Mouse (Mus musculus) CH12.LX (cell line): ENCODE data around the gene Bcat1. TPM values are rescaled to one million over a fixed set of nuclear protein-coding genes. Genes with fewer than 3 reads are reported as not detected.

Experiments
- DNase-seq: peaks from one replicate; pipeline ENCODE4 v3.0.0-alpha.2; 2013; ENCODE audit errors: extremely low read depth
- H3K27ac ChIP-seq: 2 replicates; pipeline ENCODE4 v1.5.1; 2012; ENCODE audit warnings: low read depth, mild to moderate bottlenecking, control low read depth, moderate library complexity; ENCODE audit not compliant: insufficient read depth
- H3K27me3 ChIP-seq: replicated peaks from 2 replicates; pipeline ENCODE3; 2012; ENCODE audit warnings: inconsistent platforms
- H3K36me3 ChIP-seq, 2 experiments: replicated peaks in 1 of 2; 2 replicates each; pipeline versions ENCODE3 to v1.6.1; 2012; ENCODE audit warnings: inconsistent platforms in 1 of 2, low read length in 1 of 2, mild to moderate bottlenecking in 1 of 2, mixed read lengths in 1 of 2, moderate library complexity in 1 of 2; ENCODE audit not compliant: control insufficient read depth in 1 of 2, insufficient read depth in 1 of 2
- H3K4me1 ChIP-seq, 2 experiments: 2 replicates each; pipeline ENCODE4 v1.6.1; 2012; ENCODE audit warnings: inconsistent platforms in 1 of 2, moderate library complexity in 1 of 2; ENCODE audit not compliant: insufficient read depth in 2 of 2, control insufficient read depth in 1 of 2
- H3K4me2 ChIP-seq: 2 replicates; pipeline ENCODE4 v1.6.1; 2012; ENCODE audit warnings: low read depth, mild to moderate bottlenecking, control low read depth; ENCODE audit not compliant: poor library complexity, insufficient read depth, severe bottlenecking
- H3K4me3 ChIP-seq, 3 experiments: fragments of 150-350 bp in 1 of 3; sonication (generic) in 1 of 3; replicated peaks in 1 of 3; 2 replicates each; pipeline versions ENCODE3 to v1.5.1; 2011 to 2012; ENCODE audit warnings: low read depth in 2 of 3, low read length in 2 of 3, mild to moderate bottlenecking in 2 of 3, moderate library complexity in 2 of 3, control low read depth in 1 of 3, improper control_type of control experiment in 1 of 3, inconsistent platforms in 1 of 3, mixed read lengths in 1 of 3; ENCODE audit not compliant: poor library complexity in 1 of 3
- H3K79me2 ChIP-seq: replicated peaks from 2 replicates; pipeline ENCODE4 v1.6.1; 2012; ENCODE audit warnings: mild to moderate bottlenecking, moderate library complexity; ENCODE audit not compliant: control insufficient read depth, poor library complexity, insufficient read depth, severe bottlenecking; ENCODE audit errors: extremely low read depth
- H3K9ac ChIP-seq: 2 replicates; pipeline ENCODE4 v1.6.1; 2012; ENCODE audit warnings: low read depth, mild to moderate bottlenecking, control low read depth, moderate library complexity; ENCODE audit not compliant: insufficient read depth
- H3K9me3 ChIP-seq: replicated peaks from 2 replicates; pipeline ENCODE3; 2012; ENCODE audit warnings: low read length, inconsistent platforms, mixed read lengths
- CHD1 ChIP-seq: IDR thresholded peaks from 2 replicates; pipeline ENCODE4 v1.6.1; 2012; ENCODE audit warnings: low read depth, low read length, improper control_type of control experiment, inconsistent platforms
- CHD2 ChIP-seq: IDR thresholded peaks from 2 replicates; pipeline ENCODE4 v1.6.1; 2011; ENCODE audit warnings: low read length, improper control_type of control experiment
- CTCF ChIP-seq, 2 experiments: IDR thresholded peaks in 1 of 2; conservative IDR thresholded peaks in 1 of 2; 2 replicates each; pipeline ENCODE4 v1.5.1; 2011 to 2012; ENCODE audit warnings: low read depth in 2 of 2, low read length in 2 of 2, improper control_type of control experiment in 1 of 2, inconsistent platforms in 1 of 2, mild to moderate bottlenecking in 1 of 2, moderate library complexity in 1 of 2
- ETS1 ChIP-seq: conservative IDR thresholded peaks from 2 replicates; pipeline ENCODE4 v1.6.1; 2012; ENCODE audit warnings: low read depth, mild to moderate bottlenecking, inconsistent platforms, low read length, improper control_type of control experiment, moderate library complexity
- GABPA ChIP-seq: IDR thresholded peaks from 2 replicates; pipeline ENCODE4 v1.6.1; 2012; ENCODE audit warnings: low read depth, low read length, improper control_type of control experiment, inconsistent platforms; ENCODE audit not compliant: insufficient replicate concordance
- IRF4 ChIP-seq: IDR thresholded peaks from 2 replicates; pipeline ENCODE4 v1.6.1; 2014; ENCODE audit warnings: low read depth, mild to moderate bottlenecking, inconsistent platforms, low read length, improper control_type of control experiment
- JUND ChIP-seq: conservative IDR thresholded peaks from 2 replicates; pipeline ENCODE4 v1.6.1; 2011; ENCODE audit warnings: low read depth, low read length, improper control_type of control experiment
- MAFK ChIP-seq: IDR thresholded peaks from 2 replicates; pipeline ENCODE4 v1.6.1; 2011; ENCODE audit warnings: low read length, improper control_type of control experiment; ENCODE audit not compliant: insufficient replicate concordance
- MAZ ChIP-seq: IDR thresholded peaks from 2 replicates; pipeline ENCODE4 v1.6.1; 2012; ENCODE audit warnings: low read depth, mild to moderate bottlenecking, inconsistent platforms, low read length, improper control_type of control experiment, moderate library complexity
- MEF2A ChIP-seq: IDR thresholded peaks from 2 replicates; pipeline ENCODE4 v1.6.1; 2014; ENCODE audit warnings: low read depth, mild to moderate bottlenecking, inconsistent platforms, low read length, improper control_type of control experiment, borderline replicate concordance
- MXI1 ChIP-seq: IDR thresholded peaks from 2 replicates; pipeline ENCODE4 v1.6.1; 2011; ENCODE audit warnings: mild to moderate bottlenecking, low read depth, low read length, improper control_type of control experiment
- NELFE ChIP-seq: IDR thresholded peaks from 2 replicates; pipeline ENCODE4 v1.6.1; 2011; ENCODE audit warnings: low read depth, low read length, improper control_type of control experiment
- PAX5 ChIP-seq: IDR thresholded peaks from 2 replicates; pipeline ENCODE4 v1.6.1; 2012; ENCODE audit warnings: low read length, inconsistent platforms, mixed read lengths
- POLR2AphosphoS2 ChIP-seq: IDR thresholded peaks from 2 replicates; pipeline ENCODE4 v1.6.1; 2011; ENCODE audit warnings: low read depth, low read length, improper control_type of control experiment
- RAD21 ChIP-seq: IDR thresholded peaks from 2 replicates; pipeline ENCODE4 v1.6.1; 2011; ENCODE audit warnings: low read depth, mild to moderate bottlenecking, low read length, improper control_type of control experiment, moderate library complexity
- SMC3 ChIP-seq: IDR thresholded peaks from 2 replicates; pipeline ENCODE4 v1.6.1; 2011; ENCODE audit warnings: low read depth, low read length, improper control_type of control experiment
- TBP ChIP-seq: conservative IDR thresholded peaks from 2 replicates; pipeline ENCODE4 v1.6.1; 2011; ENCODE audit warnings: low read depth, low read length, improper control_type of control experiment
- UBTF ChIP-seq: IDR thresholded peaks from 2 replicates; pipeline ENCODE4 v1.6.1; 2012; ENCODE audit warnings: low read depth, mild to moderate bottlenecking, inconsistent platforms, low read length, improper control_type of control experiment, moderate library complexity
- USF2 ChIP-seq: conservative IDR thresholded peaks from 2 replicates; pipeline ENCODE4 v1.6.1; 2011; ENCODE audit warnings: low read depth, low read length, improper control_type of control experiment
- ZNF384 ChIP-seq: IDR thresholded peaks from 2 replicates; pipeline ENCODE4 v1.6.1; 2012; ENCODE audit warnings: low read depth, low read length, improper control_type of control experiment, inconsistent platforms
- dilution Hi-C: fragments of 300-500 bp; cut with MboI; formaldehyde crosslinking; loops from 2 replicates; pipeline ENCODE4 v1.14.3; 2020; ENCODE audit warnings: low sequenced_read_pairs; ENCODE audit not compliant: extremely low pct_unique_long_range_greater_than_20kb, extremely low pct_ligation_motif_present
- in situ Hi-C: fragments of 300-500 bp; cut with MboI; formaldehyde crosslinking; loops from 3 replicates; pipeline ENCODE4 v1.14.3; 2019; ENCODE audit warnings: low sequenced_read_pairs, low pct_ligation_motif_present, low pct_unique_long_range_greater_than_20kb, mixed read lengths
- polyA plus RNA-seq: library from polyadenylated mRNA; unstranded; fragments of >175 nt; gene quantifications from 2 replicates; pipeline ENCODE4 v1.2.1, GENCODE M21; 2012; ENCODE audit warnings: low read depth; ENCODE audit not compliant: insufficient read length
- total RNA-seq, 2 experiments: library from RNA; depleted of rRNA; stranded (reverse); fragments of 300-350 nt in 1 of 2; fragments of >200 nt in 1 of 2; gene quantifications; 2 replicates each; pipeline ENCODE4 v1.2.3; 2012 to 2014

Bcat1 gene
- total and polyA plus RNA-seq, 3 experiments: 141 to 199 (median 176) TPM

GRCm38 (mm10) chr6:144997229-144997628 lies 78.8 kb downstream of the Bcat1 start:
- H3K27me3 ChIP-seq: no peaks in the 10 kb centered on the region
- no peaks in the 10 kb centered on the region for H3K9me3 ChIP-seq
- H3K4me2 ChIP-seq: no peak overlapping the region
- DNase-seq: no peak
- TF ChIP-seq IRF4 (no peak), ETS1 (no peak), RAD21 (peak; percentile 43), CTCF (conservative IDR thresholded peaks at IDR 0.05 in 1 of 2, IDR thresholded peaks at IDR 0.05 in 1 of 2; ENCODE audit: low read depth in 2 of 2, low read length in 2 of 2) (peak; percentile 36 to 53), SMC3 (peak; percentile 19), POLR2AphosphoS2 (no peak), ZNF384 (no peak)
- no peak overlapping the region for H3K27ac ChIP-seq
- dilution Hi-C loops: no loop called here
- H3K4me1 ChIP-seq: no peaks in the 10 kb centered on the region
- in situ Hi-C loops: no loop called here
- no peaks in the 10 kb centered on the region for H3K79me2 ChIP-seq
- peaks cover 58 to 91% of the 10 kb centered on the region in 2 experiments for H3K36me3 ChIP-seq
- H3K4me3 ChIP-seq: no peak overlapping the region
- H3K9ac ChIP-seq: no peak overlapping the region

DNA sequence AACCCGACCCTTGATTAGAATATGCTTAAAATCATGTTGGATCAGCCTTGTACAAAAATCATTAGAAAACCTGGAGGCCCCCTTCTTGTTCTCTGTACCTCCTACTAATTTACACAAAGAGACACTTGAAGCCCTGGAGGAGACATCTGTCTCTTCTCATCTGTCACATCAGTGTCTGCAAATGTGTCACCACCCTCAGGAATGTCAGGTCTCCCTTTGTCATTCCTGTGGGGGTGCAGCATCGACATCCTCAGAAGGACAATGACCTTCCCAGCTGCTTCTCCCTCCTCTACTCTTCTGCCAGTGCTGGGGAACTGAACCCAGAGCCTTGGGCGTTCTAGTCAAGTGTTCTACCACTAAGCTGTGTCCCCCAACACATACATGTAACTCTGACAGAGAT lies 83.9 kb downstream of the Bcat1 start:
- Histone ChIP-seq H3K4me1 (peaks cover 0 to 13% of the 10 kb centered on the region in 2 experiments; a peak in 2 of 4 replicates), H3K27me3 (no peaks in the 10 kb centered on the region), H3K36me3 (peaks cover 19 to 41% of the 10 kb centered on the region in 2 experiments), H3K9me3 (no peaks in the 10 kb centered on the region), H3K4me2 (no peak overlapping the region), H3K79me2 (no peaks in the 10 kb centered on the region), H3K27ac (no peak overlapping the region), H3K9ac (no peak overlapping the region), H3K4me3 (no peak overlapping the region)
- no peak for DNase-seq
- dilution Hi-C loops (no loop called here), in situ Hi-C loops (no loop called here)
- TF ChIP-seq GABPA (no peak), UBTF (no peak), CHD2 (no peak), MXI1 (no peak), IRF4 (no peak), TBP (no peak), NELFE (no peak), JUND (no peak), CHD1 (no peak), ETS1 (no peak), MAFK (no peak), CTCF (conservative IDR thresholded peaks at IDR 0.05 in 1 of 2, IDR thresholded peaks at IDR 0.05 in 1 of 2; ENCODE audit: low read depth in 2 of 2, low read length in 2 of 2) (no peak), USF2 (no peak), ZNF384 (no peak), MEF2A (no peak), MAZ (no peak), PAX5 (no peak)
